Mouse (Mus musculus) forebrain, embryonic 15.5 days (tissue): ENCODE measurements around the gene Slc17a7. TPM values are rescaled to one million over a fixed set of nuclear protein-coding genes. Genes with fewer than 3 reads are reported as not detected.

Source experiments
- ATAC-seq: fragments of 200-750 bp; cut with Nextera tagmentation; replicated peaks from 2 replicates; pipeline ENCODE4 v1.8.0; 2017; ENCODE audit warnings: mild to moderate bottlenecking, moderate TSS enrichment, moderate library complexity
- H3K27ac ChIP-seq: fragments of 300-500 bp; sonication (generic); replicated peaks from 2 replicates; pipeline ENCODE4 v1.5.1; 2015; ENCODE audit warnings: mild to moderate bottlenecking, inconsistent platforms
- H3K27me3 ChIP-seq: fragments of 300-500 bp; sonication (generic); 2 replicates; pipeline ENCODE4 v1.6.1; 2015; ENCODE audit warnings: inconsistent platforms
- H3K36me3 ChIP-seq: fragments of 300-500 bp; sonication (generic); 2 replicates; pipeline ENCODE4 v1.6.1; 2015; ENCODE audit warnings: mild to moderate bottlenecking, inconsistent platforms
- H3K4me1 ChIP-seq: fragments of 300-500 bp; sonication (generic); 2 replicates; pipeline ENCODE4 v1.6.1; 2015; ENCODE audit warnings: inconsistent platforms
- H3K4me2 ChIP-seq: fragments of 300-500 bp; sonication (generic); replicated peaks from 2 replicates; pipeline ENCODE4 v1.6.1; 2015; ENCODE audit warnings: mild to moderate bottlenecking, inconsistent platforms
- H3K4me3 ChIP-seq: fragments of 300-500 bp; sonication (generic); 2 replicates; pipeline ENCODE4 v1.5.1; 2015; ENCODE audit warnings: mild to moderate bottlenecking, inconsistent platforms
- H3K9ac ChIP-seq: fragments of 300-500 bp; sonication (generic); replicated peaks from 2 replicates; pipeline ENCODE4 v1.6.1; 2015; ENCODE audit warnings: mild to moderate bottlenecking, inconsistent platforms
- H3K9me3 ChIP-seq: fragments of 300-500 bp; sonication (generic); 2 replicates; pipeline ENCODE4 v1.6.1; 2016; ENCODE audit warnings: inconsistent platforms
- WGBS: fragments of 180-500 bp; shearing (Covaris S2); methylation state at CpG from one replicate; pipeline ENCODE4 v1.1.7; 2015; ENCODE audit warnings: mixed read lengths; 5-methylcytosine and 5-hydroxymethylcytosine counted together
- polyA plus RNA-seq: library from polyadenylated mRNA; unstranded; fragments of >200 nt; fragmentation: Nextera tagmentation; extraction: Ambion mirVana; gene quantifications from 2 replicates; pipeline ENCODE4 v1.2.1, GENCODE M21; 2015

Gene Slc17a7
- polyA plus RNA-seq, 1 experiment from 2014 or later, result 20.1 TPM

GRCm38 (mm10) chr7:45185921-45186320 lies 22.2 kb downstream of the Slc17a7 start:
- no peak for ATAC-seq
- no peaks in the 10 kb centered on the region for H3K36me3 ChIP-seq
- H3K4me1 ChIP-seq, result peaks cover 19% of the 10 kb centered on the region
- no peaks in the 10 kb centered on the region for H3K9me3 ChIP-seq
- no peak overlapping the region for H3K4me2 ChIP-seq
- H3K4me3 ChIP-seq, result no peak overlapping the region
- 43% methylated on average over 7 of the region's 7 CpGs for WGBS
- peaks cover 50% of the 10 kb centered on the region for H3K27me3 ChIP-seq
- no peak overlapping the region for H3K9ac ChIP-seq
- no peak overlapping the region for H3K27ac ChIP-seq

- H3K9ac ChIP-seq, result no peak overlapping the region
Measured at GRCm38 (mm10) chr7:45189600-45189999, 25.9 kb downstream of the Slc17a7 start.

GRCm38 (mm10) chr7:45190186-45190585 lies 26.4 kb downstream of the Slc17a7 start:
- Histone ChIP-seq H3K27me3 (peaks cover 9% of the 10 kb centered on the region; the same call in 1 of the 2 replicates), H3K4me1 (no peaks in the 10 kb centered on the region), H3K27ac (no peak overlapping the region), H3K9ac (no peak overlapping the region), H3K4me3 (no peak overlapping the region), H3K36me3 (no peaks in the 10 kb centered on the region), H3K9me3 (no peaks in the 10 kb centered on the region), H3K4me2 (no peak overlapping the region)
- WGBS, result 94% methylated on average over 6 of the region's 6 CpGs
- ATAC-seq, result no peak

More at GRCm38 (mm10) chr7:45189600-45189999, 25.9 kb downstream of the Slc17a7 start:
- Histone ChIP-seq H3K36me3 (no peaks in the 10 kb centered on the region), H3K27ac (no peak overlapping the region), H3K4me1 (no peaks in the 10 kb centered on the region), H3K9me3 (no peaks in the 10 kb centered on the region), H3K4me2 (no peak overlapping the region), H3K4me3 (no peak overlapping the region), H3K27me3 (peaks cover 13% of the 10 kb centered on the region)
- 69% methylated on average over 16 of the region's 16 CpGs for WGBS
- ATAC-seq, result no peak

GRCm38 (mm10) chr7:45191161-45191560 lies 27.4 kb downstream of the Slc17a7 start:
- H3K4me1 ChIP-seq, result no peaks in the 10 kb centered on the region
- no peaks in the 10 kb centered on the region for H3K36me3 ChIP-seq
- no peak for ATAC-seq
- no peak overlapping the region for H3K4me3 ChIP-seq
- H3K4me2 ChIP-seq, result no peak overlapping the region
- H3K9me3 ChIP-seq, result no peaks in the 10 kb centered on the region
- peaks cover 3% of the 10 kb centered on the region; the same call in 1 of the 2 replicates for H3K27me3 ChIP-seq
- WGBS, result 83% methylated on average over 2 of the region's 2 CpGs
- no peak overlapping the region for H3K9ac ChIP-seq
- H3K27ac ChIP-seq, result no peak overlapping the region

- no peak for ATAC-seq
- H3K27me3 ChIP-seq, result no peaks in the 10 kb centered on the region
- H3K27ac ChIP-seq, result no peak overlapping the region
- H3K4me2 ChIP-seq, result no peak overlapping the region
- no peaks in the 10 kb centered on the region for H3K36me3 ChIP-seq
- H3K4me3 ChIP-seq, result no peak overlapping the region
- H3K4me1 ChIP-seq, result no peaks in the 10 kb centered on the region
- no peaks in the 10 kb centered on the region for H3K9me3 ChIP-seq
- WGBS, result 36% methylated on average over 8 of the region's 8 CpGs
- no peak overlapping the region for H3K9ac ChIP-seq
Measured at GRCm38 (mm10) chr7:45191803-45192363, 28.1 kb downstream of the Slc17a7 start.

GRCm38 (mm10) chr7:45192585-45193310 lies 29.0 kb downstream of the Slc17a7 start:
- 82% methylated on average over 7 of the region's 7 CpGs for WGBS
- Histone ChIP-seq H3K4me2 (no peak overlapping the region), H3K4me1 (0 out of 2 replicates have a peak, but pooled peaks cover 2% of the 10 kb centered on the region), H3K9me3 (no peaks in the 10 kb centered on the region), H3K36me3 (no peaks in the 10 kb centered on the region), H3K27ac (no peak overlapping the region), H3K27me3 (no peaks in the 10 kb centered on the region), H3K4me3 (no peak overlapping the region), H3K9ac (no peak overlapping the region)
- no peak for ATAC-seq

GRCm38 (mm10) chr7:45193406-45193805 lies 29.7 kb downstream of the Slc17a7 start:
- no peak for ATAC-seq
- H3K4me3 ChIP-seq, result no peak overlapping the region
- peaks cover 8% of the 10 kb centered on the region for H3K4me1 ChIP-seq
- H3K27ac ChIP-seq, result no peak overlapping the region
- H3K4me2 ChIP-seq, result no peak overlapping the region
- no peaks in the 10 kb centered on the region for H3K9me3 ChIP-seq
- H3K9ac ChIP-seq, result no peak overlapping the region
- no peaks in the 10 kb centered on the region for H3K36me3 ChIP-seq
- no peaks in the 10 kb centered on the region for H3K27me3 ChIP-seq
- 64% methylated on average over 5 of the region's 5 CpGs for WGBS

GRCm38 (mm10) chr7:45193871-45194785 lies 30.4 kb downstream of the Slc17a7 start:
- no peak overlapping the region for H3K27ac ChIP-seq
- H3K9me3 ChIP-seq, result no peaks in the 10 kb centered on the region
- H3K4me2 ChIP-seq, result no peak overlapping the region
- no peak overlapping the region for H3K9ac ChIP-seq
- WGBS, result 69% methylated on average over 17 of the region's 17 CpGs
- H3K4me1 ChIP-seq, result peaks cover 13% of the 10 kb centered on the region
- ATAC-seq, result no peak
- H3K36me3 ChIP-seq, result no peaks in the 10 kb centered on the region
- H3K4me3 ChIP-seq, result no peak overlapping the region
- H3K27me3 ChIP-seq, result no peaks in the 10 kb centered on the region

GRCm38 (mm10) chr7:45195341-45196175 lies 31.8 kb downstream of the Slc17a7 start:
- H3K4me1 ChIP-seq, result peaks cover 13% of the 10 kb centered on the region
- no peak overlapping the region for H3K9ac ChIP-seq
- no peaks in the 10 kb centered on the region for H3K36me3 ChIP-seq
- H3K27me3 ChIP-seq, result no peaks in the 10 kb centered on the region
- H3K9me3 ChIP-seq, result no peaks in the 10 kb centered on the region
- no peak overlapping the region for H3K4me2 ChIP-seq
- no peak for ATAC-seq
- H3K27ac ChIP-seq, result no peak overlapping the region
- 59% methylated on average over 13 of the region's 13 CpGs for WGBS
- no peak overlapping the region for H3K4me3 ChIP-seq

GRCm38 (mm10) chr7:45196176-45196535 lies 32.4 kb downstream of the Slc17a7 start:
- Histone ChIP-seq H3K9me3 (no peaks in the 10 kb centered on the region), H3K4me2 (no peak overlapping the region), H3K4me1 (peaks cover 13% of the 10 kb centered on the region), H3K9ac (no peak overlapping the region), H3K27me3 (no peaks in the 10 kb centered on the region), H3K27ac (no peak overlapping the region), H3K36me3 (no peaks in the 10 kb centered on the region), H3K4me3 (no peak overlapping the region)
- WGBS, result 86% methylated on average over 4 of the region's 4 CpGs
- no peak for ATAC-seq

GRCm38 (mm10) chr7:45196994-45197393 lies 33.2 kb downstream of the Slc17a7 start:
- ATAC-seq, result no peak
- H3K4me3 ChIP-seq, result no peak overlapping the region
- no peak overlapping the region for H3K27ac ChIP-seq
- no peak overlapping the region for H3K4me2 ChIP-seq
- H3K9ac ChIP-seq, result no peak overlapping the region
- H3K9me3 ChIP-seq, result no peaks in the 10 kb centered on the region
- H3K4me1 ChIP-seq, result peaks cover 13% of the 10 kb centered on the region
- no peaks in the 10 kb centered on the region for H3K36me3 ChIP-seq
- H3K27me3 ChIP-seq, result no peaks in the 10 kb centered on the region
- WGBS, result 71% methylated on average over 5 of the region's 5 CpGs
